Mouse (Mus musculus) embryonic fibroblast, embryonic 13.5 days (primary cell): ENCODE data around the gene Hspg2.

Experiments
- CTCF ChIP-seq: IDR thresholded peaks from 2 replicates; pipeline ENCODE4 v1.5.1; 2011; ENCODE audit warnings: mild to moderate bottlenecking, control low read depth, low read length, moderate library complexity, borderline replicate concordance; ENCODE audit not compliant: insufficient read depth
- POLR2A ChIP-seq: IDR thresholded peaks from 2 replicates; pipeline ENCODE4 v1.6.1; 2011; ENCODE audit warnings: low read depth, mild to moderate bottlenecking, control low read depth, low read length, moderate library complexity

DNA sequence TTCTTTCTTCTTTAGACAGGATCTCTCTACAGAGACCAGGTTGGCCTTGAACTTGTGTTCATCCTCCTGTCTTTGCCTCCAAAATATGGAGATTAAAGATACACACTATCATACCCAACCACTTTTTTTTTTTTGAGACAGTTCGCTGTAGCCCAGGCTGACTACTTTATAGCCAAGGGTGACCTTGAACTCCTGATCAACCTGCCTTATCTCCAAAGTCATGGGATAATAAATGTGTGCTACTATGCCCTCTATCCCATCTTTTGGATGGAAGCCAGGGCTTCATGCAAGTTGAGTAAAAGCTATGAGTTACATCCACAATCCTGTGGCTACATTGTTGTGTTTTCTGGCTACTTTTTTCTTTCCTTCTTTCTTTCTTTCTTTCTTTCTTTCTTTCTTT lies 56.9 kb downstream of the Hspg2 start:
- TF ChIP-seq POLR2A (no peak), CTCF (no peak)
